Mouse (Mus musculus): ENCODE results near the gene Cdk19. TPM values are rescaled to one million over a fixed set of nuclear protein-coding genes. Genes with fewer than 3 reads are reported as not detected.
A peak's percentile ranks its signal among the peaks of the same experiment; 100 is the strongest.
"Not testable (repeated sequence)": the region's sequence is repeated elsewhere in the genome, so short reads cannot be mapped to it uniquely, and the experiment has no call there.

The Cdk19 gene
- polyA plus RNA-seq, 2 experiments from 2014 or later: 11.4 to 18.3 TPM

GRCm38 (mm10) chr10:40398842-40399241 is 59.5 kb downstream of the Cdk19 start:
- ATAC-seq: no peak

- ATAC-seq: no peak
Observed at GRCm38 (mm10) chr10:40399328-40399727, 60.0 kb downstream of the Cdk19 start.

GRCm38 (mm10) chr10:40400293-40400692 is 60.9 kb downstream of the Cdk19 start:
- ATAC-seq: peak; percentile 98

GRCm38 (mm10) chr10:40406655-40407054 is 67.3 kb downstream of the Cdk19 start:
- no peak for ATAC-seq

GRCm38 (mm10) chr10:40409336-40409735 is 70.0 kb downstream of the Cdk19 start:
- ATAC-seq: no peak

GRCm38 (mm10) chr10:40411370-40411769 is 72.0 kb downstream of the Cdk19 start:
- ATAC-seq: no peak

- no peak for ATAC-seq
Observed at GRCm38 (mm10) chr10:40416944-40417343, 77.6 kb downstream of the Cdk19 start.

GRCm38 (mm10) chr10:40419841-40420240 is 80.5 kb downstream of the Cdk19 start:
- peak; percentile 88 for ATAC-seq

GRCm38 (mm10) chr10:40420703-40421102 is 81.3 kb downstream of the Cdk19 start:
- ATAC-seq: no peak

- peak; percentile 7 for ATAC-seq
Observed at GRCm38 (mm10) chr10:40421724-40422123, 82.4 kb downstream of the Cdk19 start.

GRCm38 (mm10) chr10:40422696-40423095 is 83.3 kb downstream of the Cdk19 start:
- ATAC-seq: no peak

- ATAC-seq: not testable (repeated sequence)
Observed at GRCm38 (mm10) chr10:40424428-40424827, 85.1 kb downstream of the Cdk19 start.

GRCm38 (mm10) chr10:40425243-40426095 is 86.1 kb downstream of the Cdk19 start:
- ATAC-seq: no peak

- ATAC-seq: no peak
Observed at GRCm38 (mm10) chr10:40426096-40426450, 86.7 kb downstream of the Cdk19 start.

- peak; percentile 56 for ATAC-seq
Observed at GRCm38 (mm10) chr10:40428633-40429032, 89.3 kb downstream of the Cdk19 start.

GRCm38 (mm10) chr10:40429081-40429480 is 89.7 kb downstream of the Cdk19 start:
- ATAC-seq: peak; percentile 73

GRCm38 (mm10) chr10:40430209-40430608 is 90.8 kb downstream of the Cdk19 start:
- no peak for ATAC-seq

GRCm38 (mm10) chr10:40431957-40432356 is 92.6 kb downstream of the Cdk19 start:
- ATAC-seq: no peak

GRCm38 (mm10) chr10:40432375-40432774 is 93.0 kb downstream of the Cdk19 start:
- ATAC-seq: no peak

GRCm38 (mm10) chr10:40435402-40435801 is 96.0 kb downstream of the Cdk19 start:
- peak; percentile 81 for ATAC-seq

GRCm38 (mm10) chr10:40437117-40437516 is 97.8 kb downstream of the Cdk19 start:
- no peak for ATAC-seq

GRCm38 (mm10) chr10:40440740-40441139 is 101.4 kb downstream of the Cdk19 start:
- ATAC-seq: no peak

GRCm38 (mm10) chr10:40442076-40442475 is 102.7 kb downstream of the Cdk19 start:
- no peak for ATAC-seq

- no peak for ATAC-seq
Observed at GRCm38 (mm10) chr10:40443371-40443770, 104.0 kb downstream of the Cdk19 start.
